Mouse (Mus musculus): ENCODE results near the gene Hs3st3a1. TPM values are rescaled to one million over a fixed set of nuclear protein-coding genes. Genes with fewer than 3 reads are reported as not detected.

Gene Hs3st3a1
- 0.12 and 0.18 TPM in 2 replicates for polyA plus RNA-seq (2015; fragmentation: Nextera tagmentation; extraction: Ambion mirVana)

GRCm38 (mm10) chr11:64434611-64435545 lies at the start of gene Hs3st3a1:
Gene Hs3st3a1, plus strand, starts transcription at chr11:64435332.
- DNase-seq, result peak; percentile 66
- peaks cover 13% of the 10 kb centered on the region for H3K4me1 ChIP-seq (ENCODE audit: insufficient read depth)
- peak within 1 kb of the TSS; percentile 57 for H3K9ac ChIP-seq (replicated peaks)
- TF ChIP-seq EP300 (IDR thresholded peaks at IDR 0.05; ENCODE audit: low read depth), result no peak
- TF ChIP-seq CTCF (IDR thresholded peaks at IDR 0.05; ENCODE audit: low read depth), result no peak
- peaks cover 30% of the 10 kb centered on the region for H3K27me3 ChIP-seq (ENCODE audit: insufficient read depth, low read length)
- peak; percentile 89 for ATAC-seq
- H3K36me3 ChIP-seq (replicated peaks; ENCODE audit: insufficient read depth, low read length), result no peaks in the 10 kb centered on the region
- H3K4me3 ChIP-seq (ENCODE audit: low read depth, low read length), result peak within 1 kb of the TSS; percentile 46
- WGBS (ENCODE audit: insufficient replicate concordance), result under 1% methylated on average over 29 of the region's 36 CpGs
- no peaks in the 10 kb centered on the region for H3K9me3 ChIP-seq (ENCODE audit: low read length)
- H3K27ac ChIP-seq (ENCODE audit: low read depth), result peak within 1 kb of the TSS; percentile 30
- H3K4me2 ChIP-seq (ENCODE audit: low read depth, low read length), result peak within 1 kb of the TSS; percentile 80

DNA sequence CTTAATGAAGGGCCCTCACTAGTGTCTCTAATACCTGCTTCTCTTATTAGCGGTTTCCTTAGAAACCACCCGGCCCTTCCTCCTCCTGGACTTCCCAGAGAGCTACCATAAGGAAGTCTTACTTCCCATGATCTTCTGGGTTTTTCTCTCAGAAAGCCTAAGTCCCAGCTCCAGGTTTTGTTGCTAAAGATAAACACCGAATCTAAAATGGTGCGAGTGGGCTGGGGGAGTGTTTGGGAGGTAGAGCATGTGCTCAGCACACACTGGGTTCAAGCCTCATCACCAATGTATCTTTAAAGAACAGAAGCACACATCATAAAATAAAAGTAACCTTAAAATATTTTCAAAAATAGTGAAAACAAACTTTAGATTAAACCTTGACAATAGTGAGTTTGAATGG lies 48.8 kb upstream of the Hs3st3a1 start:
- 83% methylated on average over 4 of the region's 4 CpGs for WGBS (ENCODE audit: insufficient replicate concordance)
- H3K4me1 ChIP-seq (ENCODE audit: insufficient read depth), result no peaks in the 10 kb centered on the region
- TF ChIP-seq EP300 (IDR thresholded peaks at IDR 0.05; ENCODE audit: low read depth), result no peak
- no peaks in the 10 kb centered on the region for H3K27me3 ChIP-seq (ENCODE audit: insufficient read depth, low read length)
- no peak overlapping the region for H3K27ac ChIP-seq (ENCODE audit: low read depth)
- DNase-seq (no peak), ATAC-seq (no peak)
- no peak overlapping the region for H3K4me2 ChIP-seq (ENCODE audit: low read depth, low read length)
- no peak overlapping the region for H3K9ac ChIP-seq (replicated peaks)
- no peak overlapping the region for H3K4me3 ChIP-seq (ENCODE audit: low read depth, low read length)
- H3K9me3 ChIP-seq (ENCODE audit: low read length), result no peaks in the 10 kb centered on the region
- H3K36me3 ChIP-seq (replicated peaks; ENCODE audit: insufficient read depth, low read length), result no peaks in the 10 kb centered on the region

DNA sequence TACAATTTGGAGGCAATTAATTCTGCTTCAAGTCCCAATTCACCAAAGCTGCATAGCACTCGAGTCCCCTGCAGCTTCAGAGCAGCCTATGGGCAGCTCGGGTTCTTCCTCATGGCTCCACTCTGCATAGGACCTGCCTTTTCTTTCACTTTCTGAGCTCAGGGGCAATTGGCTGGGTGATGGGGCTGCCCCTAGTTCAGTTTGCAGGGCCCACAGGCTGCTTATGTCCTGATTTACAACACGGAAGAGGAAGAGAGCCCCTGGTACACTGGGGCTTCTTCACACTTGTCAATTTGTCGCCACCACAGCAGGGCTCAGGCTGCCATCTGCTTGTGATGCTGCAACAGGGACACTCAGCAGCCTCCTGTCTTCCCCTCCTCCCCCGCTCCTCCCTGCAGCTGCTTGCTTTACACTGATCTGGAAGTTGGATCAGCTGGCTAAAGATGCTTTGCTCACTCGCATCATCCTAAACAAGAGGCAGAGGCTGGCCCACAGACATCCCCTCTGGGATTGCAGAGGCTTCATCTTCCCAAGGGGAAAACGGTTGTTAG lies 38.7 kb upstream of the Hs3st3a1 start:
- H3K4me2 ChIP-seq (ENCODE audit: low read depth, low read length), result peak overlapping the region; percentile 44; the same call in 1 of the 2 replicates

GRCm38 (mm10) chr11:64396949-64397348 lies 38.2 kb upstream of the Hs3st3a1 start:
- Histone ChIP-seq H3K9ac (replicated peaks) (no peak overlapping the region), H3K36me3 (replicated peaks; ENCODE audit: insufficient read depth, low read length) (no peaks in the 10 kb centered on the region), H3K4me3 (ENCODE audit: low read depth, low read length) (no peak overlapping the region), H3K4me2 (ENCODE audit: low read depth, low read length) (no peak overlapping the region), H3K9me3 (ENCODE audit: low read length) (no peaks in the 10 kb centered on the region), H3K27me3 (ENCODE audit: insufficient read depth, low read length) (no peaks in the 10 kb centered on the region), H3K4me1 (ENCODE audit: insufficient read depth) (no peaks in the 10 kb centered on the region), H3K27ac (ENCODE audit: low read depth) (no peak overlapping the region)
- 61% methylated on average over 6 of the region's 6 CpGs for WGBS (ENCODE audit: insufficient replicate concordance)
- ATAC-seq, result no peak
- no peak for DNase-seq
- TF ChIP-seq EP300 (IDR thresholded peaks at IDR 0.05; ENCODE audit: low read depth) (no peak), CTCF (IDR thresholded peaks at IDR 0.05; ENCODE audit: low read depth) (no peak)

More for the DNA sequence above, 38.7 kb upstream of the Hs3st3a1 start:
- H3K27me3 ChIP-seq (ENCODE audit: insufficient read depth, low read length), result no peaks in the 10 kb centered on the region
- H3K4me1 ChIP-seq (ENCODE audit: insufficient read depth), result no peaks in the 10 kb centered on the region
- no peaks in the 10 kb centered on the region for H3K9me3 ChIP-seq (ENCODE audit: low read length)
- H3K36me3 ChIP-seq (replicated peaks; ENCODE audit: insufficient read depth, low read length), result no peaks in the 10 kb centered on the region
- no peak overlapping the region for H3K4me3 ChIP-seq (ENCODE audit: low read depth, low read length)
- no peak overlapping the region for H3K9ac ChIP-seq (replicated peaks)
- no peak for TF ChIP-seq EP300 (IDR thresholded peaks at IDR 0.05; ENCODE audit: low read depth)
- TF ChIP-seq CTCF (IDR thresholded peaks at IDR 0.05; ENCODE audit: low read depth), result no peak
- no peak for ATAC-seq
- no peak for DNase-seq
- no peak overlapping the region for H3K27ac ChIP-seq (ENCODE audit: low read depth)
- WGBS (ENCODE audit: insufficient replicate concordance), result 18% methylated on average over 7 of the region's 7 CpGs

DNA sequence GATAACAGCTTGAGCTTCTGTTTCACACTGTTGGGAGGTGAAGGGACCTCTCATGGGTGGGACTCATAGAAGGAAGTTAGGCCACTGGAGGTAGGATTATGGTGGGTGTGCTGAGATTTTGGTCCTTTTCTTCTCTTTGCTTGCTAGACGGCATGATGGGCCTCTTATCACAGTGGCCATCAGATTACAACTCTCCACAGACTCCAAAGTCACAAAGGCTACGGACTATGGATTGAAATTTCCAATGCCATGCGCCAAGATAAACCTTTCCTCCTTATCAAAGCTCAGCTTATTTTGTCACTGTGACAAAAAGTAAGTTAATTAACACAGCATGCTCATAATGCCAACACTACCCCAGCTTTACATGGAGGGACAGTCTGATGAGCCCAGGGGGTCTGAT lies 37.5 kb upstream of the Hs3st3a1 start:
- no peak overlapping the region for H3K27ac ChIP-seq (ENCODE audit: low read depth)
- no peaks in the 10 kb centered on the region for H3K27me3 ChIP-seq (ENCODE audit: insufficient read depth, low read length)
- no peak overlapping the region for H3K9ac ChIP-seq (replicated peaks)
- no peaks in the 10 kb centered on the region for H3K36me3 ChIP-seq (replicated peaks; ENCODE audit: insufficient read depth, low read length)
- no peak for DNase-seq
- H3K4me1 ChIP-seq (ENCODE audit: insufficient read depth), result no peaks in the 10 kb centered on the region
- H3K9me3 ChIP-seq (ENCODE audit: low read length), result no peaks in the 10 kb centered on the region
- no peak overlapping the region for H3K4me3 ChIP-seq (ENCODE audit: low read depth, low read length)
- WGBS (ENCODE audit: insufficient replicate concordance), result 76% methylated on average over 3 of the region's 3 CpGs
- H3K4me2 ChIP-seq (ENCODE audit: low read depth, low read length), result no peak overlapping the region
- ATAC-seq, result no peak
- TF ChIP-seq CTCF (IDR thresholded peaks at IDR 0.05; ENCODE audit: low read depth), result no peak
- no peak for TF ChIP-seq EP300 (IDR thresholded peaks at IDR 0.05; ENCODE audit: low read depth)

- no peak overlapping the region for H3K4me2 ChIP-seq (ENCODE audit: low read depth, low read length)
- DNase-seq (no peak), ATAC-seq (no peak)
- no peak overlapping the region for H3K4me3 ChIP-seq (ENCODE audit: low read depth, low read length)
- no peaks in the 10 kb centered on the region for H3K27me3 ChIP-seq (ENCODE audit: insufficient read depth, low read length)
- no peaks in the 10 kb centered on the region for H3K9me3 ChIP-seq (ENCODE audit: low read length)
- no peaks in the 10 kb centered on the region for H3K36me3 ChIP-seq (replicated peaks; ENCODE audit: insufficient read depth, low read length)
- no peak overlapping the region for H3K27ac ChIP-seq (ENCODE audit: low read depth)
- TF ChIP-seq CTCF (IDR thresholded peaks at IDR 0.05; ENCODE audit: low read depth) (no peak), EP300 (IDR thresholded peaks at IDR 0.05; ENCODE audit: low read depth) (no peak)
- no peak overlapping the region for H3K9ac ChIP-seq (replicated peaks)
- H3K4me1 ChIP-seq (ENCODE audit: insufficient read depth), result no peaks in the 10 kb centered on the region
- 59% methylated on average over 6 of the region's 6 CpGs for WGBS (ENCODE audit: insufficient replicate concordance)
Observed at GRCm38 (mm10) chr11:64400534-64401093, 34.5 kb upstream of the Hs3st3a1 start.
